Mouse (Mus musculus): ENCODE data around the gene Fgfr2. TPM values are rescaled to one million over a fixed set of nuclear protein-coding genes. Genes with fewer than 3 reads are reported as not detected.
A peak's percentile ranks its signal among the peaks of the same experiment; 100 is the strongest.

Gene Fgfr2
- polyA plus RNA-seq, 1 experiment from 2014 or later = 17.2 TPM

- Histone ChIP-seq H3K27me3 (no peaks in the 10 kb centered on the region), H3K9me3 (replicated peaks) (no peaks in the 10 kb centered on the region), H3K36me3 (peaks cover 37% of the 10 kb centered on the region), H3K4me1 (replicated peaks) (no peaks in the 10 kb centered on the region; the same call in 1 of the 2 replicates), H3K27ac (no peak overlapping the region), H3K4me2 (no peak overlapping the region), H3K4me3 (no peak overlapping the region), H3K9ac (no peak overlapping the region)
- WGBS = 42% methylated on average over 4 of the region's 4 CpGs
- ATAC-seq (replicated peaks; ENCODE audit: insufficient number of reproducible peaks, insufficient read depth, low FRiP score, low read depth) = no peak
Observed at GRCm38 (mm10) chr7:132555911-132556310, 567.2 kb downstream of the Fgfr2 start.

GRCm38 (mm10) chr7:132554091-132554490 is 569.1 kb downstream of the Fgfr2 start:
- WGBS = 54% methylated on average over 2 of the region's 2 CpGs
- no peak overlapping the region for H3K4me2 ChIP-seq
- no peak overlapping the region for H3K27ac ChIP-seq
- H3K27me3 ChIP-seq = 0 out of 2 replicates have a peak, but pooled peaks cover 4% of the 10 kb centered on the region
- no peaks in the 10 kb centered on the region; the same call in 1 of the 2 replicates for H3K4me1 ChIP-seq (replicated peaks)
- no peak for ATAC-seq (replicated peaks; ENCODE audit: insufficient number of reproducible peaks, insufficient read depth, low FRiP score, low read depth)
- peaks cover 18% of the 10 kb centered on the region for H3K36me3 ChIP-seq
- H3K9ac ChIP-seq = no peak overlapping the region
- no peaks in the 10 kb centered on the region for H3K9me3 ChIP-seq (replicated peaks)
- H3K4me3 ChIP-seq = no peak overlapping the region

- no peaks in the 10 kb centered on the region; the same call in 1 of the 2 replicates for H3K4me1 ChIP-seq (replicated peaks)
- H3K9me3 ChIP-seq (replicated peaks) = no peaks in the 10 kb centered on the region
- peak overlapping the region; percentile 47 for H3K27ac ChIP-seq
- H3K4me2 ChIP-seq = peak overlapping the region; percentile 94
- 0 out of 2 replicates have a peak, but pooled peaks cover 4% of the 10 kb centered on the region for H3K27me3 ChIP-seq
- peak overlapping the region; percentile 63 for H3K9ac ChIP-seq
- ATAC-seq (replicated peaks; ENCODE audit: insufficient number of reproducible peaks, insufficient read depth, low FRiP score, low read depth) = peak; percentile 94
- WGBS = under 1% methylated on average over 27 of the region's 27 CpGs
- peaks cover under 1% of the 10 kb centered on the region; the same call in 1 of the 2 replicates for H3K36me3 ChIP-seq
- peak overlapping the region; percentile 61 for H3K4me3 ChIP-seq
Observed at GRCm38 (mm10) chr7:132551351-132552126, 571.6 kb downstream of the Fgfr2 start.

- no peak overlapping the region for H3K4me2 ChIP-seq
- 0 out of 2 replicates have a peak, but pooled peaks cover 8% of the 10 kb centered on the region for H3K27me3 ChIP-seq
- WGBS = 70% methylated on average over 3 of the region's 3 CpGs
- H3K9me3 ChIP-seq (replicated peaks) = no peaks in the 10 kb centered on the region
- H3K4me1 ChIP-seq (replicated peaks) = no peaks in the 10 kb centered on the region
- ATAC-seq (replicated peaks; ENCODE audit: insufficient number of reproducible peaks, insufficient read depth, low FRiP score, low read depth) = no peak
- no peak overlapping the region for H3K4me3 ChIP-seq
- no peak overlapping the region for H3K27ac ChIP-seq
- no peaks in the 10 kb centered on the region for H3K36me3 ChIP-seq
- no peak overlapping the region for H3K9ac ChIP-seq
Observed at GRCm38 (mm10) chr7:132547126-132547525, 576.0 kb downstream of the Fgfr2 start.

DNA sequence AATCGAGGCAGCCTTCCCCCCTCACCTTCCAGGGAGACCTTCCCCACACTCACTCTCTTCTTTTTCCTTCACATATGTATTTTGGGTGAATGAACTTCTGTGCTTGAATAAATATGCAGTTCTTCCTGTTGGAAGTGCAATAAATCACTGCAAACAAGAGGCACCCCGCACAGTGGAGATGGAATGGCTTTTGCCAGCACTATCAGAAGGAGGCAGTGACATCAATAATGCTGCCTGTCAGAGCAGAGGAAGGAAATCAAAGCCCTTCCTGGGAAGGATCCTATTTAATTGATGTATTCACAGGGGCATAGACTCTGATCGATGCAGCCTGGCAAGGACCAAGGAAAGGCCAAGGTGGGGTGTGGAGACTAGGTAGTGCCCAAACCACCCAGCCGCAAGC is 580.7 kb downstream of the Fgfr2 start:
- ATAC-seq (replicated peaks; ENCODE audit: insufficient number of reproducible peaks, insufficient read depth, low FRiP score, low read depth) = no peak
- Histone ChIP-seq H3K4me3 (no peak overlapping the region), H3K27ac (no peak overlapping the region), H3K9me3 (replicated peaks) (no peaks in the 10 kb centered on the region), H3K4me1 (replicated peaks) (no peaks in the 10 kb centered on the region), H3K4me2 (no peak overlapping the region), H3K9ac (no peak overlapping the region), H3K27me3 (0 out of 2 replicates have a peak, but pooled peaks cover 4% of the 10 kb centered on the region), H3K36me3 (no peaks in the 10 kb centered on the region)
- 66% methylated on average over 4 of the region's 4 CpGs for WGBS

DNA sequence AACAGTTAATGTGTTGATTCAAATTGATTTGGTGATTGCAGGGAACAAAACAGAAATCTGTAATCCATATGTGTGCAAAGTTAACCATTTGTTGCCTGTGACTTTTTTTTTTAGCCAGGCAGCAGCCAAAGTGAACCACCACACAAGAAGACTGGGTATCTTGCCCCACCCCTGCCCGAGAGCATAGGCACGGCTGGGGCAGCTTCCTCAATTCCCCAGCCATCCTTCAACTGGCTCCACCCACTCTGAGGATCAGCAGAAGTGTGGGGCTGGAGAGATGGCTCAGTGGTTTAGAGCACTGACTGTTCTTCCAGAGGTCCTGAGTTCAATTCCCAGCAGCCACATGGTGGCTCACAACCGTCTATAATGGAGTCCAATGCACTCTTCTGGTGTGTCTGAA is 581.6 kb downstream of the Fgfr2 start:
- Histone ChIP-seq H3K27ac (no peak overlapping the region), H3K4me2 (no peak overlapping the region), H3K9me3 (replicated peaks) (no peaks in the 10 kb centered on the region), H3K27me3 (0 out of 2 replicates have a peak, but pooled peaks cover 4% of the 10 kb centered on the region), H3K36me3 (no peaks in the 10 kb centered on the region), H3K9ac (no peak overlapping the region), H3K4me3 (no peak overlapping the region), H3K4me1 (replicated peaks) (no peaks in the 10 kb centered on the region)
- WGBS = 44% methylated on average over 3 of the region's 3 CpGs
- ATAC-seq (replicated peaks; ENCODE audit: insufficient number of reproducible peaks, insufficient read depth, low FRiP score, low read depth) = no peak

GRCm38 (mm10) chr7:132540597-132540996 is 582.6 kb downstream of the Fgfr2 start:
- Histone ChIP-seq H3K4me2 (no peak overlapping the region), H3K9ac (no peak overlapping the region), H3K27ac (no peak overlapping the region), H3K4me3 (no peak overlapping the region), H3K9me3 (replicated peaks) (no peaks in the 10 kb centered on the region), H3K4me1 (replicated peaks) (no peaks in the 10 kb centered on the region), H3K36me3 (no peaks in the 10 kb centered on the region), H3K27me3 (no peaks in the 10 kb centered on the region)
- ATAC-seq (replicated peaks; ENCODE audit: insufficient number of reproducible peaks, insufficient read depth, low FRiP score, low read depth) = no peak
- WGBS = 83% methylated on average over 4 of the region's 4 CpGs

DNA sequence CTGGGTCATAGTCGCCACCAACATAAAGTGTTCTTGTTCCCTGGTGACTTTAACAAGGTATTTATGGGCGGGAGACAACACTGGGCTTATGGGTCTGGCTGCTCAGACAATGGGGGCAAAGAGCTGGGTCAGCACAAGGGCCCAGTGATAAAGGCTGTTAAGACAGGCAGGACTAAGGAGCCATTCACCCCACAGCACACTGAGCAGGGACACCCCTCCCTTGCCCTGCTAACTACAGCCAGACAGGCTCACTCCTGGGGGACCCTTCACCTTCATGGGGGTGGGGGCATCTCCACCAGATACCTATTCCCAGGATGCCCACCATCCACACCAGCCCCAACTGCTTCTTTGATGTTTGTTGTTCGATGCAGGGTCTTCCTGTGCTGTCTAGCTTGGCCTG is 593.9 kb downstream of the Fgfr2 start:
- Histone ChIP-seq H3K4me3 (no peak overlapping the region), H3K9me3 (replicated peaks) (no peaks in the 10 kb centered on the region)
- WGBS = 67% methylated on average over 3 of the region's 3 CpGs

DNA sequence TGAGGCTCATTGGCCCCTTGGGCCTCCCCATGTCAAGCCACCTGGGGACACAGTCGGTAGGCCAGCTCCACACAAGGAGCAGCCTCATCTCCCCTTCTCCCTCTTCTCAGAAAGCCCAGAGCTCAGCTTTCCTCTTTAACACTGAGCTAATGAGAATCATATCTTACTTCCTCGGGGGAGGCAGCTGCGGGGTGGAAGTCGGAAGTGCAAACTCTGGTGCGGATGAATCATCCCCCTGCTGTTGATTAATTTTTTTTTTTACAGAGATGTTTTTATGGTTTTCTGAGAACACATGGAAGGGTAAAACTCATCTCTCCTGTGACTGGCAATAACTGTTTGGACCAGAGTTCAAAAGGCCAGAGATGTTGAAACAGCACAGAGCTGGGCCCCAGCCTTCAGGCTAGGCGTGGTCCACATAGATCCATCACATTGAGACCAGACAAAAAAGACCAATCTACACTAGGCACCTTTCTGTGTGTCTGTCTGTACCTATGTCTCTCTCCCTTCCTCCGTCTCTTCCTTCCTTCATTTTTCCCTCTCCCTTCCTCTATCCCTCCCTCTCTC is 609.6 kb downstream of the Fgfr2 start:
- no peak overlapping the region for H3K4me2 ChIP-seq
- no peaks in the 10 kb centered on the region for H3K9me3 ChIP-seq (replicated peaks)
- no peak for ATAC-seq (replicated peaks; ENCODE audit: insufficient number of reproducible peaks, insufficient read depth, low FRiP score, low read depth)
- 65% methylated on average over 7 of the region's 7 CpGs for WGBS
- no peak overlapping the region for H3K27ac ChIP-seq
- H3K4me1 ChIP-seq (replicated peaks) = peaks cover 7% of the 10 kb centered on the region
- no peak overlapping the region for H3K4me3 ChIP-seq
- no peaks in the 10 kb centered on the region for H3K36me3 ChIP-seq
- no peak overlapping the region for H3K9ac ChIP-seq
- no peaks in the 10 kb centered on the region for H3K27me3 ChIP-seq

More for the DNA sequence above, 593.9 kb downstream of the Fgfr2 start:
- Histone ChIP-seq H3K27ac (no peak overlapping the region), H3K4me2 (no peak overlapping the region), H3K9ac (no peak overlapping the region), H3K4me1 (replicated peaks) (no peaks in the 10 kb centered on the region), H3K27me3 (no peaks in the 10 kb centered on the region), H3K36me3 (no peaks in the 10 kb centered on the region)
- ATAC-seq (replicated peaks; ENCODE audit: insufficient number of reproducible peaks, insufficient read depth, low FRiP score, low read depth) = no peak

- Histone ChIP-seq H3K9ac (no peak overlapping the region), H3K36me3 (no peaks in the 10 kb centered on the region), H3K4me3 (no peak overlapping the region), H3K27ac (no peak overlapping the region), H3K4me1 (replicated peaks) (peaks cover 7% of the 10 kb centered on the region), H3K9me3 (replicated peaks) (no peaks in the 10 kb centered on the region), H3K27me3 (no peaks in the 10 kb centered on the region), H3K4me2 (no peak overlapping the region)
- no peak for ATAC-seq (replicated peaks; ENCODE audit: insufficient number of reproducible peaks, insufficient read depth, low FRiP score, low read depth)
- WGBS = 39% methylated on average over 2 of the region's 2 CpGs
Observed at GRCm38 (mm10) chr7:132509110-132509509, 614.0 kb downstream of the Fgfr2 start.

DNA sequence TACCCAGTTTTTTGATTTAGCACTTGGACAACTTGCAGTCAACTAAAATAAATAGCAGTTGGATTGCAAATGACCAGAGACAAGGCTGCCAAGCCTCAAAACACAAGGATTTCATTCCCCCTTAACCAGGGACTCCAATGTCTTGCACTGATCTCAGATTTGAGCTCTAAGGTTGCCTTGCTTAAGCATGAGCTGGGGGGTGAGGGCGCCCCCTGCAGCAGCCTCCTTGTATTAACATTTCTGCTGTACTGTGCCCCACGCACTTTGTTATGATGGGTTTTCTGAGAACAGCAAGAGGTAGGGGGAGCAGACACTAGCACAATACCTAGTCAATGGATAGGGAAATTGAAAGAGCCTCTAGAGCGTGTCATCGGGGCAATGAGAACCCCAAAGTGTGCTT is 615.8 kb downstream of the Fgfr2 start:
- H3K27ac ChIP-seq = no peak overlapping the region
- H3K4me3 ChIP-seq = no peak overlapping the region
- peaks cover 7% of the 10 kb centered on the region for H3K4me1 ChIP-seq (replicated peaks)
- WGBS = 57% methylated on average over 4 of the region's 4 CpGs
- ATAC-seq (replicated peaks; ENCODE audit: insufficient number of reproducible peaks, insufficient read depth, low FRiP score, low read depth) = no peak
- no peaks in the 10 kb centered on the region for H3K36me3 ChIP-seq
- no peak overlapping the region for H3K9ac ChIP-seq
- no peak overlapping the region for H3K4me2 ChIP-seq
- H3K27me3 ChIP-seq = no peaks in the 10 kb centered on the region
- no peaks in the 10 kb centered on the region for H3K9me3 ChIP-seq (replicated peaks)
